Mouse (Mus musculus) forebrain, embryonic 11.5 days (tissue): Measurements from ENCODE around the gene Nrg3. TPM values are rescaled to one million over a fixed set of nuclear protein-coding genes. Genes with fewer than 3 reads are reported as not detected.
"Not testable (repeated sequence)": the region's sequence is repeated elsewhere in the genome, so short reads cannot be mapped to it uniquely, and the experiment has no call there.

Source experiments
- ATAC-seq: fragments of 200-750 bp; cut with Nextera tagmentation; replicated peaks from 2 replicates; pipeline ENCODE4 v1.8.0; 2017; ENCODE audit warnings: moderate TSS enrichment; ENCODE audit not compliant: low FRiP score
- DNase-seq: peaks from one replicate; pipeline ENCODE4 v3.0.0-alpha.2; 2017; ENCODE audit warnings: low spot score
- H3K27ac ChIP-seq: fragments of 300-500 bp; sonication (generic); 2 replicates; pipeline ENCODE4 v1.5.1; 2014; ENCODE audit warnings: low read depth, low read length
- H3K27me3 ChIP-seq: fragments of 300-500 bp; sonication (generic); 2 replicates; pipeline ENCODE4 v1.6.1; 2014; ENCODE audit warnings: mild to moderate bottlenecking, low read length, mixed read lengths; ENCODE audit not compliant: control insufficient read depth, insufficient read depth
- H3K36me3 ChIP-seq: fragments of 300-500 bp; sonication (generic); 2 replicates; pipeline ENCODE4 v1.6.1; 2014; ENCODE audit warnings: mild to moderate bottlenecking, low read length, moderate library complexity, mixed read lengths; ENCODE audit not compliant: control insufficient read depth, insufficient read depth
- H3K4me1 ChIP-seq: fragments of 300-500 bp; sonication (generic); replicated peaks from 2 replicates; pipeline ENCODE4 v1.6.1; 2014; ENCODE audit warnings: low read length, mixed read lengths; ENCODE audit not compliant: control insufficient read depth, insufficient read depth
- H3K4me2 ChIP-seq: fragments of 300-500 bp; sonication (generic); 2 replicates; pipeline ENCODE4 v1.6.1; 2014; ENCODE audit warnings: low read depth, mild to moderate bottlenecking, low read length, moderate library complexity, mixed read lengths; ENCODE audit not compliant: severe bottlenecking
- H3K4me3 ChIP-seq: fragments of 300-500 bp; sonication (generic); 2 replicates; pipeline ENCODE4 v1.5.1; 2014; ENCODE audit warnings: low read depth, low read length
- H3K9ac ChIP-seq: fragments of 300-500 bp; sonication (generic); 2 replicates; pipeline ENCODE4 v1.6.1; 2014; ENCODE audit warnings: low read length
- H3K9me3 ChIP-seq: fragments of 300-500 bp; sonication (generic); 2 replicates; pipeline ENCODE4 v1.6.1; 2016; ENCODE audit warnings: low read length, mixed read lengths; ENCODE audit not compliant: control insufficient read depth
- WGBS: fragments of 180-500 bp; shearing (Covaris S2); extraction: QIAGEN DNeasy Blood & Tissue Kit; methylation state at CpG from one replicate; pipeline ENCODE4 v1.1.7; 2014; 5-methylcytosine and 5-hydroxymethylcytosine counted together
- polyA plus RNA-seq: library from polyadenylated mRNA; unstranded; fragments of >200 nt; fragmentation: Nextera tagmentation; extraction: Ambion mirVana; gene quantifications from 2 replicates; pipeline ENCODE4 v1.2.1, GENCODE M21; 2014

Nrg3 gene
- polyA plus RNA-seq, 1 experiment from 2014 or later = 2.1 TPM

- H3K9ac ChIP-seq = no peak overlapping the region
- no peaks in the 10 kb centered on the region for H3K27me3 ChIP-seq
- no peaks in the 10 kb centered on the region for H3K36me3 ChIP-seq
- H3K4me1 ChIP-seq = no peaks in the 10 kb centered on the region
- DNase-seq (no peak), ATAC-seq (no peak)
- WGBS = 85% methylated on average over 2 of the region's 2 CpGs
- no peak overlapping the region for H3K27ac ChIP-seq
- no peak overlapping the region for H3K4me2 ChIP-seq
- H3K9me3 ChIP-seq = no peaks in the 10 kb centered on the region
- no peak overlapping the region for H3K4me3 ChIP-seq
These were observed 963.9 kb downstream of the Nrg3 start for GRCm38 (mm10) chr14:38509016-38509415.

GRCm38 (mm10) chr14:38494970-38495369, 977.9 kb downstream of the Nrg3 start:
- Histone ChIP-seq H3K9me3 (no peaks in the 10 kb centered on the region), H3K36me3 (no peaks in the 10 kb centered on the region), H3K27ac (no peak overlapping the region), H3K27me3 (no peaks in the 10 kb centered on the region), H3K4me3 (no peak overlapping the region), H3K4me2 (no peak overlapping the region), H3K4me1 (no peaks in the 10 kb centered on the region), H3K9ac (no peak overlapping the region)
- DNase-seq = no peak
- WGBS = 73% methylated on average over 1 of the region's 1 CpGs
- ATAC-seq = no peak

GRCm38 (mm10) chr14:38447086-38447485, 1025.8 kb downstream of the Nrg3 start:
- Histone ChIP-seq H3K4me2 (no peak overlapping the region), H3K36me3 (no peaks in the 10 kb centered on the region), H3K9me3 (no peaks in the 10 kb centered on the region), H3K4me1 (no peaks in the 10 kb centered on the region), H3K27me3 (no peaks in the 10 kb centered on the region), H3K9ac (no peak overlapping the region), H3K27ac (no peak overlapping the region), H3K4me3 (no peak overlapping the region)
- ATAC-seq = no peak
- no peak for DNase-seq
- WGBS = 93% methylated on average over 2 of the region's 2 CpGs

- H3K4me2 ChIP-seq = no peak overlapping the region
- DNase-seq (no peak), ATAC-seq (no peak)
- no peaks in the 10 kb centered on the region for H3K9me3 ChIP-seq
- H3K27ac ChIP-seq = no peak overlapping the region
- no peak overlapping the region for H3K4me3 ChIP-seq
- no peak overlapping the region for H3K9ac ChIP-seq
- no peaks in the 10 kb centered on the region for H3K36me3 ChIP-seq
- 88% methylated on average over 2 of the region's 2 CpGs for WGBS
- H3K4me1 ChIP-seq = no peaks in the 10 kb centered on the region
- H3K27me3 ChIP-seq = no peaks in the 10 kb centered on the region
These were observed 1028.1 kb downstream of the Nrg3 start for GRCm38 (mm10) chr14:38444788-38445187.

- DNase-seq (no peak), ATAC-seq (no peak)
- H3K9ac ChIP-seq = no peak overlapping the region
- H3K27me3 ChIP-seq = no peaks in the 10 kb centered on the region
- no peak overlapping the region for H3K4me2 ChIP-seq
- H3K9me3 ChIP-seq = no peaks in the 10 kb centered on the region
- H3K4me1 ChIP-seq = no peaks in the 10 kb centered on the region
- no peaks in the 10 kb centered on the region for H3K36me3 ChIP-seq
- 80% methylated on average over 6 of the region's 6 CpGs for WGBS
- H3K27ac ChIP-seq = no peak overlapping the region
- no peak overlapping the region for H3K4me3 ChIP-seq
These were observed 1038.9 kb downstream of the Nrg3 start for GRCm38 (mm10) chr14:38433793-38434589.

- H3K4me3 ChIP-seq = no peak overlapping the region
- ATAC-seq (no peak), DNase-seq (no peak)
- H3K4me1 ChIP-seq = no peaks in the 10 kb centered on the region
- no peaks in the 10 kb centered on the region for H3K27me3 ChIP-seq
- no peaks in the 10 kb centered on the region for H3K9me3 ChIP-seq
- no peak overlapping the region for H3K27ac ChIP-seq
- H3K4me2 ChIP-seq = no peak overlapping the region
- no peaks in the 10 kb centered on the region for H3K36me3 ChIP-seq
- no peak overlapping the region for H3K9ac ChIP-seq
These were observed 1098.2 kb downstream of the Nrg3 start for GRCm38 (mm10) chr14:38374660-38375059.

GRCm38 (mm10) chr14:38340967-38341366, 1131.9 kb downstream of the Nrg3 start:
- Histone ChIP-seq H3K27me3 (no peaks in the 10 kb centered on the region), H3K4me1 (no peaks in the 10 kb centered on the region), H3K4me3 (no peak overlapping the region), H3K9ac (no peak overlapping the region), H3K9me3 (no peaks in the 10 kb centered on the region), H3K4me2 (no peak overlapping the region), H3K27ac (no peak overlapping the region), H3K36me3 (no peaks in the 10 kb centered on the region)
- ATAC-seq (no peak), DNase-seq (no peak)

GRCm38 (mm10) chr14:38322841-38323240, 1150.0 kb downstream of the Nrg3 start:
- not testable (repeated sequence) for DNase-seq, H3K4me2 ChIP-seq, H3K9me3 ChIP-seq, H3K4me3 ChIP-seq, ATAC-seq, H3K27ac ChIP-seq, H3K9ac ChIP-seq, H3K27me3 ChIP-seq, H3K36me3 ChIP-seq, H3K4me1 ChIP-seq
- WGBS = 55% methylated on average over 1 of the region's 1 CpGs
